Mouse (Mus musculus) CH12.LX (cell line): ENCODE measurements around the gene Efna3. TPM values are rescaled to one million over a fixed set of nuclear protein-coding genes. Genes with fewer than 3 reads are reported as not detected.

Experiments
- DNase-seq: peaks from one replicate; pipeline ENCODE4 v3.0.0-alpha.2; 2013; ENCODE audit errors: extremely low read depth
- H3K27ac ChIP-seq: 2 replicates; pipeline ENCODE4 v1.5.1; 2012; ENCODE audit warnings: low read depth, mild to moderate bottlenecking, control low read depth, moderate library complexity; ENCODE audit not compliant: insufficient read depth
- H3K27me3 ChIP-seq: replicated peaks from 2 replicates; pipeline ENCODE3; 2012; ENCODE audit warnings: inconsistent platforms
- H3K36me3 ChIP-seq, 2 experiments: replicated peaks in 1 of 2; 2 replicates each; pipeline versions ENCODE3 to v1.6.1; 2012; ENCODE audit warnings: inconsistent platforms in 1 of 2, low read length in 1 of 2, mild to moderate bottlenecking in 1 of 2, mixed read lengths in 1 of 2, moderate library complexity in 1 of 2; ENCODE audit not compliant: control insufficient read depth in 1 of 2, insufficient read depth in 1 of 2
- H3K4me1 ChIP-seq, 2 experiments: 2 replicates each; pipeline ENCODE4 v1.6.1; 2012; ENCODE audit warnings: inconsistent platforms in 1 of 2, moderate library complexity in 1 of 2; ENCODE audit not compliant: insufficient read depth in 2 of 2, control insufficient read depth in 1 of 2
- H3K4me2 ChIP-seq: 2 replicates; pipeline ENCODE4 v1.6.1; 2012; ENCODE audit warnings: low read depth, mild to moderate bottlenecking, control low read depth; ENCODE audit not compliant: poor library complexity, insufficient read depth, severe bottlenecking
- H3K4me3 ChIP-seq, 3 experiments: fragments of 150-350 bp in 1 of 3; sonication (generic) in 1 of 3; replicated peaks in 1 of 3; 2 replicates each; pipeline versions ENCODE3 to v1.5.1; 2011 to 2012; ENCODE audit warnings: low read depth in 2 of 3, low read length in 2 of 3, mild to moderate bottlenecking in 2 of 3, moderate library complexity in 2 of 3, control low read depth in 1 of 3, improper control_type of control experiment in 1 of 3, inconsistent platforms in 1 of 3, mixed read lengths in 1 of 3; ENCODE audit not compliant: poor library complexity in 1 of 3
- H3K79me2 ChIP-seq: replicated peaks from 2 replicates; pipeline ENCODE4 v1.6.1; 2012; ENCODE audit warnings: mild to moderate bottlenecking, moderate library complexity; ENCODE audit not compliant: control insufficient read depth, poor library complexity, insufficient read depth, severe bottlenecking; ENCODE audit errors: extremely low read depth
- H3K9ac ChIP-seq: 2 replicates; pipeline ENCODE4 v1.6.1; 2012; ENCODE audit warnings: low read depth, mild to moderate bottlenecking, control low read depth, moderate library complexity; ENCODE audit not compliant: insufficient read depth
- H3K9me3 ChIP-seq: replicated peaks from 2 replicates; pipeline ENCODE3; 2012; ENCODE audit warnings: low read length, inconsistent platforms, mixed read lengths
- CHD1 ChIP-seq: IDR thresholded peaks from 2 replicates; pipeline ENCODE4 v1.6.1; 2012; ENCODE audit warnings: low read depth, low read length, improper control_type of control experiment, inconsistent platforms
- CHD2 ChIP-seq: IDR thresholded peaks from 2 replicates; pipeline ENCODE4 v1.6.1; 2011; ENCODE audit warnings: low read length, improper control_type of control experiment
- E2F4 ChIP-seq: IDR thresholded peaks from 2 replicates; pipeline ENCODE4 v1.6.1; 2011; ENCODE audit warnings: low read depth, low read length, improper control_type of control experiment; ENCODE audit not compliant: insufficient replicate concordance
- EP300 ChIP-seq: IDR thresholded peaks from 2 replicates; pipeline ENCODE4 v1.6.1; 2011; ENCODE audit warnings: low read length, improper control_type of control experiment
- GABPA ChIP-seq: IDR thresholded peaks from 2 replicates; pipeline ENCODE4 v1.6.1; 2012; ENCODE audit warnings: low read depth, low read length, improper control_type of control experiment, inconsistent platforms; ENCODE audit not compliant: insufficient replicate concordance
- IRF4 ChIP-seq: IDR thresholded peaks from 2 replicates; pipeline ENCODE4 v1.6.1; 2014; ENCODE audit warnings: low read depth, mild to moderate bottlenecking, inconsistent platforms, low read length, improper control_type of control experiment
- JUN ChIP-seq: IDR thresholded peaks from 2 replicates; pipeline ENCODE4 v1.6.1; 2011; ENCODE audit warnings: low read depth, mild to moderate bottlenecking, low read length, improper control_type of control experiment, moderate library complexity; ENCODE audit not compliant: insufficient read depth
- KAT2A ChIP-seq: IDR thresholded peaks from 2 replicates; pipeline ENCODE4 v1.6.1; 2012; ENCODE audit warnings: low read length, improper control_type of control experiment, inconsistent platforms; ENCODE audit not compliant: insufficient replicate concordance
- MAZ ChIP-seq: IDR thresholded peaks from 2 replicates; pipeline ENCODE4 v1.6.1; 2012; ENCODE audit warnings: low read depth, mild to moderate bottlenecking, inconsistent platforms, low read length, improper control_type of control experiment, moderate library complexity
- MXI1 ChIP-seq: IDR thresholded peaks from 2 replicates; pipeline ENCODE4 v1.6.1; 2011; ENCODE audit warnings: mild to moderate bottlenecking, low read depth, low read length, improper control_type of control experiment
- MYC ChIP-seq: IDR thresholded peaks from 2 replicates; pipeline ENCODE4 v1.6.1; 2011; ENCODE audit warnings: low read depth, mild to moderate bottlenecking, improper control_type of control experiment, low read length
- NELFE ChIP-seq: IDR thresholded peaks from 2 replicates; pipeline ENCODE4 v1.6.1; 2011; ENCODE audit warnings: low read depth, low read length, improper control_type of control experiment
- PAX5 ChIP-seq: IDR thresholded peaks from 2 replicates; pipeline ENCODE4 v1.6.1; 2012; ENCODE audit warnings: low read length, inconsistent platforms, mixed read lengths
- RAD21 ChIP-seq: IDR thresholded peaks from 2 replicates; pipeline ENCODE4 v1.6.1; 2011; ENCODE audit warnings: low read depth, mild to moderate bottlenecking, low read length, improper control_type of control experiment, moderate library complexity
- RCOR1 ChIP-seq: conservative IDR thresholded peaks from 2 replicates; pipeline ENCODE4 v1.6.1; 2012; ENCODE audit warnings: low read depth, mild to moderate bottlenecking, inconsistent platforms, low read length, improper control_type of control experiment
- SMC3 ChIP-seq: IDR thresholded peaks from 2 replicates; pipeline ENCODE4 v1.6.1; 2011; ENCODE audit warnings: low read depth, low read length, improper control_type of control experiment
- TCF12 ChIP-seq: IDR thresholded peaks from 2 replicates; pipeline ENCODE4 v1.6.1; 2014; ENCODE audit warnings: low read depth, mild to moderate bottlenecking, inconsistent platforms, low read length, improper control_type of control experiment
- USF1 ChIP-seq: IDR thresholded peaks from 2 replicates; pipeline ENCODE4 v1.6.1; 2014; ENCODE audit warnings: low read depth, mild to moderate bottlenecking, inconsistent platforms, low read length, improper control_type of control experiment
- USF2 ChIP-seq: conservative IDR thresholded peaks from 2 replicates; pipeline ENCODE4 v1.6.1; 2011; ENCODE audit warnings: low read depth, low read length, improper control_type of control experiment
- ZKSCAN1 ChIP-seq: IDR thresholded peaks from 2 replicates; pipeline ENCODE4 v1.6.1; 2012; ENCODE audit warnings: low read depth, inconsistent platforms, low read length, improper control_type of control experiment, borderline replicate concordance
- ZMIZ1 ChIP-seq: IDR thresholded peaks from 2 replicates; pipeline ENCODE4 v1.6.1; 2012; ENCODE audit warnings: low read depth, mild to moderate bottlenecking, inconsistent platforms, low read length, improper control_type of control experiment
- ZNF384 ChIP-seq: IDR thresholded peaks from 2 replicates; pipeline ENCODE4 v1.6.1; 2012; ENCODE audit warnings: low read depth, low read length, improper control_type of control experiment, inconsistent platforms
- dilution Hi-C: fragments of 300-500 bp; cut with MboI; formaldehyde crosslinking; loops from 2 replicates; pipeline ENCODE4 v1.14.3; 2020; ENCODE audit warnings: low sequenced_read_pairs; ENCODE audit not compliant: extremely low pct_unique_long_range_greater_than_20kb, extremely low pct_ligation_motif_present
- in situ Hi-C: fragments of 300-500 bp; cut with MboI; formaldehyde crosslinking; loops from 3 replicates; pipeline ENCODE4 v1.14.3; 2019; ENCODE audit warnings: low sequenced_read_pairs, low pct_ligation_motif_present, low pct_unique_long_range_greater_than_20kb, mixed read lengths
- polyA plus RNA-seq: library from polyadenylated mRNA; unstranded; fragments of >175 nt; gene quantifications from 2 replicates; pipeline ENCODE4 v1.2.1, GENCODE M21; 2012; ENCODE audit warnings: low read depth; ENCODE audit not compliant: insufficient read length
- total RNA-seq, 2 experiments: library from RNA; depleted of rRNA; stranded (reverse); fragments of 300-350 nt in 1 of 2; fragments of >200 nt in 1 of 2; gene quantifications; 2 replicates each; pipeline ENCODE4 v1.2.3; 2012 to 2014

Gene Efna3
- total and polyA plus RNA-seq, 3 experiments, result 0.09 to 0.13 TPM; not detected in 1

DNA sequence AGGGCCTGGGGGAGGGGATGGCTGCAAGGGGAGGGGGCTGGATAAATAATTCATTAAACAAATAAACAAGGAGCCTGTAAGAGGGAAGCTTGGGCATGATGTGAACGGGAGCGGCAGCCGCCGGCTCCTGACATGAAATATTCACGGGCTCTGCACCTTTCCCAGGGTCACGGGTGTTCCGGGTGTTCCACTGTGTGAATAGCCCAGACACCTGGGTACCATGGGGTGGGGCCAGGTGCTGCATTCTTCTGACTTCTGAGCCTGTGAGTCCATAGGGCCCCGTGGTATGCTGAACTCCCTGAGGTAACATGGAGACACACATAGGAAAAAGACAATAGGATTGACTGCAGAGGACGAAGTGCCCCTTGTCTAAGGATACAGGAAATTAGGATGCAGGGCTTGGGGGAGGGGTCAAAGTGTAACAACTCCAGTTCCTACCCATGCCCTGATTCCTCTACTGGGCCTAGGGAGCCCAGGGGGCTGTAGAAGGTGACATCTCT is 4.7 kb upstream of the Efna3 start:
- no peaks in the 10 kb centered on the region for H3K9me3 ChIP-seq
- no peak for DNase-seq
- H3K4me3 ChIP-seq, result no peak overlapping the region
- dilution Hi-C loops, result no loop called here
- peaks cover 11 to 22% of the 10 kb centered on the region in 2 experiments for H3K4me1 ChIP-seq
- in situ Hi-C loops, result loop anchor here (25.0 kb wide), 2 partner anchors 360 to 435 kb away; partner anchors contain the start of genes Chrnb2 and Ube2q1
- no peak for TF ChIP-seq E2F4
- TF ChIP-seq JUN, result no peak
- TF ChIP-seq GABPA, result no peak
- TF ChIP-seq SMC3, result no peak
- no peak for TF ChIP-seq IRF4
- TF ChIP-seq PAX5, result no peak
- no peak for TF ChIP-seq MXI1
- no peak for TF ChIP-seq EP300
- no peak for TF ChIP-seq ZKSCAN1
- TF ChIP-seq USF1, result no peak
- TF ChIP-seq ZNF384, result no peak
- no peak for TF ChIP-seq MYC
- no peak for TF ChIP-seq RAD21
- TF ChIP-seq KAT2A, result no peak
- no peak for TF ChIP-seq TCF12
- TF ChIP-seq MAZ, result no peak
- TF ChIP-seq USF2, result no peak
- no peak overlapping the region for H3K27ac ChIP-seq
- no peak overlapping the region for H3K4me2 ChIP-seq
- no peaks in the 10 kb centered on the region for H3K36me3 ChIP-seq
- no peak overlapping the region for H3K9ac ChIP-seq
- peaks cover 58% of the 10 kb centered on the region for H3K27me3 ChIP-seq
- H3K79me2 ChIP-seq, result no peaks in the 10 kb centered on the region

DNA sequence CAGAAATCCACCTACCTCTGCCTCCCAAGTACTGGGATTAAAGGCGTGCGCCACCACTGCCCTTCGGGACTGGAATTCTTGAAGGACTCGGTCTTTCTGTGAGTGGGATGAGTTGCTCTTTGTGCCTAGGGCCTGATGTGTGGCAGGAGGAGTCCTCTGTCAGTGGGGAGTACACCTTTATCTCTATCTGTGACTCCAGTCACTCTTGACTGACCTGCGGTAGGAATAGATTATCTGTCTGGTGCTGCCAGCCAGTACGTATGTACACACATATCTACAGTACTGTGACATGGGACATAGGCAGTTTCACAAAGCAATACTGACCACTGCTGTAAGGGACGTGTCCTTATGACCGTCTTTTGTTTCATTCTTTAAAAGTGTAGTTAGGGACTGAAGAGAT is 3.1 kb upstream of the Efna3 start:
- H3K27ac ChIP-seq, result no peak overlapping the region
- no peak for DNase-seq
- H3K36me3 ChIP-seq, result no peaks in the 10 kb centered on the region
- H3K27me3 ChIP-seq, result peaks cover 74% of the 10 kb centered on the region
- H3K9ac ChIP-seq, result no peak overlapping the region
- in situ Hi-C loops, result loop anchor here (25.0 kb wide), 2 partner anchors 361 to 436 kb away; partner anchors contain the start of genes Chrnb2 and Ube2q1
- H3K9me3 ChIP-seq, result no peaks in the 10 kb centered on the region
- H3K79me2 ChIP-seq, result no peaks in the 10 kb centered on the region
- no peak overlapping the region for H3K4me2 ChIP-seq
- dilution Hi-C loops, result no loop called here
- peaks cover 21 to 29% of the 10 kb centered on the region in 2 experiments for H3K4me1 ChIP-seq
- TF ChIP-seq RCOR1 (no peak), ZMIZ1 (no peak), CHD1 (no peak), CHD2 (no peak), USF2 (no peak), NELFE (no peak), MYC (no peak)
- no peak overlapping the region for H3K4me3 ChIP-seq
